Mouse (Mus musculus): ENCODE measurements around the gene Clcn2.
A peak's percentile ranks its signal among the peaks of the same experiment; 100 is the strongest.

DNA sequence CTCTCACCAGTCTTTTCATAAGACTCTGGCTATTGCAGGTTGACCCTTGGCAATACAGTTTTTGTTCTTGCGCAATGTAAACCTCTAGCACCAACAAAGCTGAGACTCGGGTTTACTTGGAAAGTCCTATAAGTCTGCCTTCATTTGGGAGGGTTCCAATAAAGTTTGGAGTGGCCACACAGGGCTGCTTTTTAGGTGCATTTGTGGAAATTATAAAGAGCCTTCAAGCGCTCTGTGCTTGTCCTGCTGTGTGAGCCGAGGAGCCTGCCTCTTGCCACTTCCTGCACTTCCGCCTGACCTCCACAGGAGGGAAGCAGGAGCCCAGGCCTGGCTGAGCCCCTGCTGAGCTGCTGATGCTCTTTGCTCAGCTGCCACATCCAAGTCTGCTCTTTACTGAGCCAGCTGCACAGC lies 6.8 kb upstream of the Clcn2 start:
- TF ChIP-seq CTCF (IDR thresholded peaks at IDR 0.05; ENCODE audit: control insufficient read depth, insufficient read depth, insufficient read length) (peak; percentile 92), USF1 (IDR thresholded peaks at IDR 0.05; ENCODE audit: low read depth) (no peak)
